12 mouse cellular contexts compared by ENCODE assay signal in the genomic region with DNA sequence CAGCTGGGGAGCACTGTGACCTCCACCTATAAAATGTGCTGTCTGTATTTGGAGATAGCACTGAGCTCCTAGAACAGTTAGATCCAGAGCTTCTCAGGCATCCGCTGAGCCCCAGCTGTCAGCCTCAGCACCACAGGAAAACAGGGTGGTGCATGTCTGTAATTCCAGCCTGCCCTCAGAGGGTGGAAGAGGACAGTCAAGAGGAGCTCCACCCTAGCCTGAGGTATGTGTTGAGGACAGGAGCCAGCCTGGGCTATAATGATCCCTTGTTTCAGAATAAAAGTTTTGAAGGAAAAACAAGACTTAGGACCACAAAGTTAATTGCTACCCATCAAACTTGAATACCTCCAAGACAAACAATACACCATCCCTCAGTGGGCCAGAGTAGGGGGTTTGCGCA.
"Had no signal": no experiment of that assay in that cellular context is flagged by ENCODE, and none has a peak within 500 bp of the region (broad histone marks: within the 10 kb centered on the region; RNA-seq: fewer than 3 reads in every experiment).

No protein-coding gene starts in this region.

- H3K27ac ChIP-seq: kidney, postnatal 0 days; layer of hippocampus, adult 2 months; limb, embryonic 15.5 days; liver, embryonic 12.5 days; midbrain, embryonic 10.5 days; midbrain, embryonic 15.5 days; neural tube, embryonic 12.5 days had no signal

- H3K9me3 ChIP-seq: limb, embryonic 15.5 days; liver, embryonic 12.5 days; midbrain, embryonic 10.5 days; midbrain, embryonic 15.5 days; neural tube, embryonic 12.5 days had no signal

- H3K27me3 ChIP-seq: limb, embryonic 15.5 days; liver, embryonic 12.5 days; midbrain, embryonic 15.5 days; neural tube, embryonic 12.5 days had no signal

- H3K4me1 ChIP-seq: limb, embryonic 15.5 days; liver, embryonic 12.5 days; midbrain, embryonic 10.5 days; neural tube, embryonic 12.5 days had no signal

- DNase-seq: kidney, adult 9 months; lung, postnatal 4 days; right cerebral cortex, adult 18-20 months; right cerebral cortex, postnatal 25 days; thymus, postnatal 36 days had no signal

- H3K36me3 ChIP-seq: limb, embryonic 15.5 days; liver, embryonic 12.5 days; midbrain, embryonic 10.5 days; midbrain, embryonic 15.5 days; neural tube, embryonic 12.5 days had no signal

- H3K4me3 ChIP-seq: layer of hippocampus, adult 2 months; limb, embryonic 15.5 days; liver, embryonic 12.5 days; midbrain, embryonic 10.5 days; midbrain, embryonic 15.5 days; neural tube, embryonic 12.5 days had no signal
